Mouse (Mus musculus) intestine, postnatal 0 days (tissue): ENCODE results near the gene Dusp16. TPM values are rescaled to one million over a fixed set of nuclear protein-coding genes. Genes with fewer than 3 reads are reported as not detected.

Experiments
- ATAC-seq: fragments of 200-750 bp; cut with Nextera tagmentation; 2 replicates; pipeline ENCODE4 v1.8.0; 2017; ENCODE audit warnings: mild to moderate bottlenecking, moderate TSS enrichment, moderate library complexity
- H3K27ac ChIP-seq: fragments of 300-500 bp; sonication (generic); 2 replicates; pipeline ENCODE4 v1.5.1; 2014; ENCODE audit warnings: mild to moderate bottlenecking, low read depth, low read length, moderate library complexity
- H3K27me3 ChIP-seq: fragments of 300-500 bp; sonication (generic); replicated peaks from 2 replicates; pipeline ENCODE4 v1.6.1; 2014; ENCODE audit warnings: low read length, mixed read lengths; ENCODE audit not compliant: control insufficient read depth, insufficient read depth
- H3K36me3 ChIP-seq: fragments of 300-500 bp; sonication (generic); 2 replicates; pipeline ENCODE4 v1.6.1; 2014; ENCODE audit warnings: mild to moderate bottlenecking, moderate library complexity; ENCODE audit not compliant: control insufficient read depth, insufficient read depth
- H3K4me1 ChIP-seq: fragments of 300-500 bp; sonication (generic); replicated peaks from 2 replicates; pipeline ENCODE4 v1.6.1; 2014; ENCODE audit warnings: antibody characterized with exemption, low read length, mixed read lengths; ENCODE audit not compliant: control insufficient read depth, insufficient read depth
- H3K4me2 ChIP-seq: fragments of 300-500 bp; sonication (generic); replicated peaks from 2 replicates; pipeline ENCODE4 v1.6.1; 2014; ENCODE audit warnings: low read depth, mild to moderate bottlenecking, moderate library complexity
- H3K4me3 ChIP-seq: fragments of 300-500 bp; sonication (generic); 2 replicates; pipeline ENCODE4 v1.5.1; 2014; ENCODE audit warnings: low read depth, low read length
- H3K9ac ChIP-seq: fragments of 300-500 bp; sonication (generic); 2 replicates; pipeline ENCODE4 v1.6.1; 2014; ENCODE audit warnings: mild to moderate bottlenecking, low read depth, low read length
- H3K9me3 ChIP-seq: fragments of 300-500 bp; sonication (generic); 2 replicates; pipeline ENCODE4 v1.6.1; 2016; ENCODE audit warnings: mixed run types; ENCODE audit not compliant: control insufficient read depth
- CTCF ChIP-seq: sonication (generic); IDR thresholded peaks from 2 replicates; pipeline ENCODE4 v1.5.1; 2016; ENCODE audit warnings: low read depth, mild to moderate bottlenecking, control low read depth, antibody characterized with exemption, moderate library complexity
- WGBS: fragments of 180-500 bp; shearing (Covaris S2); extraction: QIAGEN DNeasy Blood & Tissue Kit; methylation state at CpG from one replicate; pipeline ENCODE4 v1.1.7; 2014; 5-methylcytosine and 5-hydroxymethylcytosine counted together
- polyA plus RNA-seq: library from polyadenylated mRNA; unstranded; fragments of >200 nt; fragmentation: Nextera tagmentation; extraction: Ambion mirVana; gene quantifications from 2 replicates; pipeline ENCODE4 v1.2.1, GENCODE M21; 2015

Dusp16 gene
- polyA plus RNA-seq, 1 experiment from 2014 or later: 6.7 TPM

- 74% methylated on average over 5 of the region's 5 CpGs for WGBS
- Histone ChIP-seq H3K9me3 (no peaks in the 10 kb centered on the region), H3K4me3 (no peak overlapping the region), H3K4me2 (no peak overlapping the region), H3K9ac (no peak overlapping the region), H3K27ac (peak overlapping the region; percentile 84; the same call in 1 of the 2 replicates), H3K36me3 (peaks cover 18% of the 10 kb centered on the region), H3K27me3 (no peaks in the 10 kb centered on the region), H3K4me1 (peaks cover 8% of the 10 kb centered on the region; the same call in 1 of the 2 replicates)
- 0 out of 2 replicates have a peak, but pooled peaks have one; percentile 13 for ATAC-seq
- TF ChIP-seq CTCF: no peak
Measured at GRCm38 (mm10) chr6:134751883-134752647, 40.4 kb downstream of the Dusp16 start.

GRCm38 (mm10) chr6:134751087-134751486 lies 41.3 kb downstream of the Dusp16 start:
- WGBS: 58% methylated on average over 4 of the region's 4 CpGs
- Histone ChIP-seq H3K4me3 (no peak overlapping the region), H3K36me3 (peaks cover 15% of the 10 kb centered on the region), H3K4me2 (0 out of 2 replicates have a peak overlapping the region, but pooled peaks have one; percentile 6), H3K9ac (no peak overlapping the region), H3K4me1 (peaks cover 8% of the 10 kb centered on the region; the same call in 1 of the 2 replicates), H3K9me3 (no peaks in the 10 kb centered on the region), H3K27me3 (no peaks in the 10 kb centered on the region), H3K27ac (peak overlapping the region; percentile 84)
- TF ChIP-seq CTCF: no peak
- ATAC-seq: peak; percentile 88

GRCm38 (mm10) chr6:134748126-134748525 lies 44.3 kb downstream of the Dusp16 start:
- TF ChIP-seq CTCF: no peak
- no peak overlapping the region for H3K9ac ChIP-seq
- no peaks in the 10 kb centered on the region; the same call in 1 of the 2 replicates for H3K36me3 ChIP-seq
- H3K4me3 ChIP-seq: no peak overlapping the region
- no peak overlapping the region for H3K4me2 ChIP-seq
- no peaks in the 10 kb centered on the region for H3K27me3 ChIP-seq
- 90% methylated on average over 3 of the region's 3 CpGs for WGBS
- peaks cover 13% of the 10 kb centered on the region; the same call in 1 of the 2 replicates for H3K4me1 ChIP-seq
- no peak overlapping the region for H3K27ac ChIP-seq
- H3K9me3 ChIP-seq: no peaks in the 10 kb centered on the region
- ATAC-seq: no peak

GRCm38 (mm10) chr6:134745876-134746275 lies 46.5 kb downstream of the Dusp16 start:
- H3K27ac ChIP-seq: no peak overlapping the region
- H3K4me2 ChIP-seq: no peak overlapping the region
- ATAC-seq: no peak
- H3K4me3 ChIP-seq: no peak overlapping the region
- no peak for TF ChIP-seq CTCF
- H3K9me3 ChIP-seq: no peaks in the 10 kb centered on the region
- no peaks in the 10 kb centered on the region for H3K27me3 ChIP-seq
- H3K36me3 ChIP-seq: no peaks in the 10 kb centered on the region; the same call in 1 of the 2 replicates
- 0 out of 2 replicates have a peak, but pooled peaks cover 4% of the 10 kb centered on the region for H3K4me1 ChIP-seq
- H3K9ac ChIP-seq: no peak overlapping the region
- 91% methylated on average over 7 of the region's 7 CpGs for WGBS

GRCm38 (mm10) chr6:134743568-134743967 lies 48.9 kb downstream of the Dusp16 start:
- Histone ChIP-seq H3K4me1 (0 out of 2 replicates have a peak, but pooled peaks cover 4% of the 10 kb centered on the region), H3K27ac (no peak overlapping the region), H3K27me3 (no peaks in the 10 kb centered on the region), H3K36me3 (peaks cover 12% of the 10 kb centered on the region), H3K9me3 (no peaks in the 10 kb centered on the region), H3K9ac (no peak overlapping the region), H3K4me3 (no peak overlapping the region), H3K4me2 (no peak overlapping the region)
- no peak for ATAC-seq
- no peak for TF ChIP-seq CTCF

GRCm38 (mm10) chr6:134736853-134737252 lies 55.6 kb downstream of the Dusp16 start:
- no peak for ATAC-seq
- Histone ChIP-seq H3K4me2 (no peak overlapping the region), H3K9me3 (no peaks in the 10 kb centered on the region), H3K9ac (no peak overlapping the region), H3K27ac (no peak overlapping the region), H3K36me3 (peaks cover 17% of the 10 kb centered on the region), H3K4me1 (peaks cover 8% of the 10 kb centered on the region; the same call in 1 of the 2 replicates), H3K27me3 (no peaks in the 10 kb centered on the region), H3K4me3 (no peak overlapping the region)
- no peak for TF ChIP-seq CTCF
- 79% methylated on average over 3 of the region's 3 CpGs for WGBS
